Mouse (Mus musculus): ENCODE data around the gene Uck2.

Gene Uck2

DNA sequence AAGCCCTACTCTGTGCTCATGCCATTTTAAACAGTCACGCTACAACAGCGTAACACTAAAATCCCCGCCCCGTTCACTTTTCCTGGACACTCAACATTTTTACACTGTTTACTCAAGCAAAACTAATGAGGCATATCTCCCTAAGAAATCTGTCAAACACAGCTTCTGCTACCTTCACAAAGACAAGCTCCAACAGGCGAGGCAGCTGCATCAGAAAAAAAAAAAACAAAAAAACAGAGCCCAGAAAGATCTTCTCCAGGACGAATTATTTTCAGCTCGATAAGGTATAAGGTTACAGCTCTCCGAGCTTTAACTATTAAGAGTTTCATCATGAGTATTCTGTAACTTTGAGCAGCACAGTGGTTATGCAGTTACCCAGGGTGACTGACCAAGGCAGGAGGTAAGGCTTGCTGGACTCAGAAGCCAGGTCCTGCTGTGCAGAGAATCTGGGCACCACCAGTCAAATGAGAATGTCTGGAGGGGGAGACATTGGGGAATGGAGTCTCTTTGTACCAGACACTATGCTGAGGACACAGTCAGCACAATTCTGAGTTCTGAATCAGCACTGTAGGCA lies 79.9 kb downstream of the Uck2 start:
- no peak for DNase-seq

DNA sequence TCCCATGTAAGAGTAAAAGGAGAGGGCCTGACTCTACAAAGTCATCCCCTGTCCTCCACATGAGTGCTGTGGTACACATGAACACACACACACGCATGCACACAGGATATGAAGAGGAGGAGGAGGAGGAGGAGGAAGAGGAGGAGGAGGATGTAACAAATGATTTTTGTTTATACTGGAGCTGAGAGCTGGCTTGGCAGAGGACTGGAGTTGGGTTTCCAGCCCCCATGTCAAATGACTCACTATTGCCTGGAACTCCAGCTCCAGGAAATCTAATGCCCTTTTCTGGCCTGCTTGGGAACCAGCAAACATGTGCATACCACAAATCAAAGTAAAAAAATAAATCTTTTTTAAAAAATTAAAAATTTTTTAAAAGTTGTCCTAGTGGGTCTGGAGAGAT lies 80.7 kb downstream of the Uck2 start:
- no peak for DNase-seq

DNA sequence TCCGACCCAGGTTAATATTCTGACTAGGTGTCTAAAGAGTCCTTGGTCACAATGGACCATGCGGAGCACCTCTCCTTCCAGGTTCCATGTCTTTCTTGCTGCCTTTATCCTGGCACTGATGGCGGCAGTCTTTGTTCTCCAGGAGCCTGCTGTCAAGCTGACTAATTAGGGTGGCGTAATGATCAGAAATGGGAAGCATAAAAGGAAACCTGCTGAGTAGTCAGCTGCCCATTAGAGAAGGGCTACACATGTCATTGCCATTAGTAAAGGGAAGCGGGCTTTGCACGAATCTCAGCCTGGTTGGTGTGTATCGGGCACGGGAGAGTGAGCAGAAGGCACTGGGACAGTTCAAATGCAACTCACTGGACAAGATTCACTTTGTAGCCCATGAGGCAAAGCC lies 90.4 kb downstream of the Uck2 start:
- DNase-seq = no peak

DNA sequence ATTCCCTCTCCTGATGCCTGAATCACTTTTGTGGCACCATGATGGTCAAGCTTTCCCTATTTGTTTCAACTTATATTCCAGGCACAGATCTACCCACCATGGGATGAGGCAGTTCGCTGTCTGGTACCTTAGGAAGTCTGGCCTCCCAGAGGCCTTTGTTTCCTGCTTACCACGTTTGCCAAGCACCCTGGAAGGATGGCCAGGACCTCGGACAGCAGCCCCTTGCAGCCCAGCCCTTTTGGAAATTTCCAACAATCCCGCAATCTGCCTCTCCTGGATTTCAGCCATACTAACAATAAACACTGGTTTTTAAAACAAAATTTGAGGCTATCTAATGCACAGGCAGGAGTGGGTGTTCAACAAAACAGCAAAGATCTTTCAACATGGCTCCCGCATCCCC lies 97.3 kb downstream of the Uck2 start:
- no peak for DNase-seq

DNA sequence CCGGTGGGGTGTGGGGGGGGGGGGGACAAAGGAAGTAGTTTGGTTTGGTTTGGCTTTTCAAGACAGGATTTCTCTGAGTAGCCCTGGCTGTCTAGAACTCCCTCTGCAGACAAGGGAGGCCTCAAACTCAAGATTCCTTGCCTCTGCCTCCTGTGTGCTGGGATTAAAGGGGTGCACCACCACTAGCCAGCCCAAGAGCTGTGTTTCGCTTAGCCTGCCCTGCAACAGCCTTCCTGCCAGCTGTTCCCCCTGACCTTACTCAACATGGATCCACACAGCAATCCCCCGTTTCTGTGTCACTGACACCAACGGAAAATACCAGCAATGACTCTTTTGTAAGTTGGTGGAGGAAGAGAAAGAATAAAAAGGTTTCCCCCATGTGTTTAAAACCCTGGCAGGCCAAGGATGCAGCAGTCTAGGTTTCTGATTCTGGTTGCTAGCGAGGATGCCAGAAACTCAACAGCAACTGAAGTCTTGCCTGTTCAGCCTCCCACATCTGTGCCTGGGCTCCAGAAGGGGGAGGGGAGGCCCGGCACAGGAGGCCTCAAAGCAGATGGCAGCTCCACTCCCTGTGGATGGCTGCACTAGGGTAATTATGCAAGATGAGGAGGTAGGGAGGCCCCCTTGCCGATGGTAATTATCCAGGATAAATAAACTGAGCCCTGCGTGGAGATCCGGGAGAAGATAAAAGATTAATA lies 103.1 kb downstream of the Uck2 start:
- DNase-seq = peak; percentile 56
